Mouse (Mus musculus): ENCODE measurements around the gene Dcbld1. TPM values are rescaled to one million over a fixed set of nuclear protein-coding genes. Genes with fewer than 3 reads are reported as not detected.

Dcbld1 gene
- polyA plus RNA-seq (2015; fragmentation: Nextera tagmentation; extraction: Ambion mirVana): 26.1 and 27.1 TPM in 2 replicates

GRCm38 (mm10) chr10:52233301-52233968 lies at the start of gene Dcbld1:
Gene Dcbld1 (plus strand): TSS chr10:52233619.
- H3K4me1 ChIP-seq: peaks cover 21% of the 10 kb centered on the region

DNA sequence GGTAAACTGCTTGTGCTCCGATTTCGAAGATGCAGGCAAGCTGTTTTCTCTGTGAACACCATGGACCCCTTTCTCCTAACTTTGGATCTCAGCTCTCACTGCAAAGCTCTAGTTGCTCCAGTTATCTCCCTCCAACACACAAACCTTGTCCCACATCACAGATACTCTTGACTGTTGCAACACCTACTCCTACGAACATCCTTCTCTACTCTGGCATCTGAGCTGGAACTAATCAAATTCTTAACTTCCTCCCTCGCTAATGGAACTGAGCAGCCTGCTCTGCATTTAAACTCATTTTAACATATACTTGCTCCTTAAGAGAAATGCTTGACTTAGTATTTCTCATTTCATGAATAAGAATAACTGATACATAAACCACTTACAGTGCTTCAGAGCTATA lies 47.5 kb upstream of the Dcbld1 start:
- Histone ChIP-seq H3K36me3 (no peaks in the 10 kb centered on the region), H3K9ac (no peak overlapping the region), H3K9me3 (no peaks in the 10 kb centered on the region), H3K4me3 (no peak overlapping the region), H3K4me1 (no peaks in the 10 kb centered on the region), H3K27me3 (no peaks in the 10 kb centered on the region), H3K4me2 (no peak overlapping the region), H3K27ac (no peak overlapping the region)
- ATAC-seq (ENCODE audit: insufficient number of reproducible peaks, insufficient read depth, low FRiP score, low TSS enrichment, low read depth): no peak
- 64% methylated on average over 4 of the region's 4 CpGs for WGBS

More at GRCm38 (mm10) chr10:52233301-52233968, at the start of gene Dcbld1:
- Histone ChIP-seq H3K4me3 (peak within 1 kb of the TSS; percentile 83), H3K4me2 (peak within 1 kb of the TSS; percentile 78), H3K36me3 (no peaks in the 10 kb centered on the region), H3K9me3 (no peaks in the 10 kb centered on the region), H3K27me3 (no peaks in the 10 kb centered on the region), H3K27ac (peak within 1 kb of the TSS; percentile 72), H3K9ac (peak within 1 kb of the TSS; percentile 92)
- WGBS: under 1% methylated on average over 52 of the region's 60 CpGs
- ATAC-seq (ENCODE audit: insufficient number of reproducible peaks, insufficient read depth, low FRiP score, low TSS enrichment, low read depth): peak; percentile 94

- Histone ChIP-seq H3K9ac (no peak within 1 kb of the TSS), H3K27me3 (no peaks in the 10 kb centered on the region), H3K27ac (no peak within 1 kb of the TSS), H3K9me3 (0 out of 2 replicates have a peak, but pooled peaks cover 2% of the 10 kb centered on the region), H3K36me3 (no peaks in the 10 kb centered on the region), H3K4me1 (no peaks in the 10 kb centered on the region), H3K4me2 (no peak within 1 kb of the TSS), H3K4me3 (no peak within 1 kb of the TSS)
- ATAC-seq (ENCODE audit: insufficient number of reproducible peaks, insufficient read depth, low FRiP score, low TSS enrichment, low read depth): no peak
- 79% methylated on average over 7 of the region's 7 CpGs for WGBS
These were observed 38.2 kb upstream of the Dcbld1 start, which contains the start of gene Ros1 for GRCm38 (mm10) chr10:52194957-52195852. Gene Ros1 (minus strand): TSS chr10:52195244.

- H3K4me1 ChIP-seq: no peaks in the 10 kb centered on the region
- ATAC-seq (ENCODE audit: insufficient number of reproducible peaks, insufficient read depth, low FRiP score, low TSS enrichment, low read depth): no peak
- H3K27me3 ChIP-seq: no peaks in the 10 kb centered on the region
- no peak overlapping the region for H3K27ac ChIP-seq
- H3K36me3 ChIP-seq: no peaks in the 10 kb centered on the region
- 85% methylated on average over 2 of the region's 2 CpGs for WGBS
- no peaks in the 10 kb centered on the region for H3K9me3 ChIP-seq
- H3K4me2 ChIP-seq: no peak overlapping the region
- no peak overlapping the region for H3K4me3 ChIP-seq
- H3K9ac ChIP-seq: no peak overlapping the region
These were observed 29.4 kb upstream of the Dcbld1 start for GRCm38 (mm10) chr10:52204006-52204405.

DNA sequence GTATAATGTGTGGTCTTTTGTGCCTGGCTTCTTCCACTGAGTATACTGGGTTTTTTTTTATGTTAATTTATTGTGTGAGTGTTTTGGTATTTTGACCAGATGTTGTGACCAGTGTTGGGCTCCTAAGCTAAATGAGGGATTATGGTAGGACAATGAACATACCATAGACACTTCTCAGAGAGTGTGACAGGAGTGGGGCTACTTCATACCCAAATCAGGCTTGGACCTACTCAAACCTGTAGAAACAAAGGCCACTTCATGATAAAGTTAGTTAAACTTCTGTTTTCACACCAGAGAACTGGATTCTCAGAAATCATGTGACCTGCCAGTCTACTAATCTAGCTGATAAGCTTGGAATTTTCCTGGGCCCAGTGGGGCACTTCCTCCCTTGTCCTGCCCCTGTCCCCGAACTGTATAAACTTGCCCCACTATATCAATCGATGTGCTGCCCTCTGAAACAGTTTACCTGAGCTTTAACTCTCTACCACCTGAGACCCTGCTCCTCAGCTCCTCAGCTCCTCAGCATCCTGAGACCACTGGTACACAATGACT lies 18.1 kb upstream of the Dcbld1 start:
- ATAC-seq (ENCODE audit: insufficient number of reproducible peaks, insufficient read depth, low FRiP score, low TSS enrichment, low read depth): no peak
- Histone ChIP-seq H3K36me3 (no peaks in the 10 kb centered on the region), H3K27ac (no peak overlapping the region), H3K27me3 (no peaks in the 10 kb centered on the region), H3K9ac (no peak overlapping the region), H3K4me2 (no peak overlapping the region), H3K4me1 (no peaks in the 10 kb centered on the region), H3K4me3 (no peak overlapping the region), H3K9me3 (no peaks in the 10 kb centered on the region)
- WGBS: 58% methylated on average over 2 of the region's 2 CpGs

DNA sequence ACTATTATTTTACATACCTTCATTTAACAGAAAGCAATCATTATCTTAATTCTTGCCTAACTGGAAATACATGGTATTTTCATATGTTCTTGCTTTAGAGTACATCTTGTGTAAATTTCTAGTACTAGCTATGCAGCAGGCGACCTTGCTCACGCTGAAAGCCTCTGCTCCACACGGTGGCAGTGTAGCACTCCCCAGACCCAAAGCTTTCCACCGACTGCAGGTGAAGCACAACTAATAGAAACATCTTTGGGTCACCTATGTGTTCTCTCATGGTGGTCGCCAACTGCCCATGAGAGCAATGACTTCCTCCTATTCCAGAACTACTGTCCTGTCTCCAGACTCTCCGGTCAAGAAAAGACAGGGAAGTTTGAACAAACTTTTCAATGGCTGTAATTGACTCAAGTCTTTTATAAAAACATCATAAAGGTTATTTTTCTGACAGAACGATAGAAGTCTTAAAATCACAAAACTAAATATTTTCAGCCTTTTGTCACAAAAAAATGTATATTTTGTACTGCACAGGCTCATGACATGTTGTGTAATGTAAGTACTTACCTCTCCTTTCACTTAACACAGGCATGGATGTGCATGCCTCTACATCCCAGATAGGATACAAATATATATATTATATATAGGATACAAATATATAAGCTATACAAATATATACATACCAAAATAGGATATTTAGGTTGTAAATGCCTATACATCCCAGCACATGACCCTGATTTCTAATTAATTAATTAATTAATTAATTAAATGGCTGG lies 16.4 kb upstream of the Dcbld1 start:
- no peak for ATAC-seq (ENCODE audit: insufficient number of reproducible peaks, insufficient read depth, low FRiP score, low TSS enrichment, low read depth)
- Histone ChIP-seq H3K36me3 (no peaks in the 10 kb centered on the region), H3K27me3 (no peaks in the 10 kb centered on the region), H3K4me1 (no peaks in the 10 kb centered on the region), H3K9ac (no peak overlapping the region), H3K9me3 (no peaks in the 10 kb centered on the region), H3K27ac (no peak overlapping the region), H3K4me2 (no peak overlapping the region), H3K4me3 (no peak overlapping the region)
- WGBS: 21% methylated on average over 7 of the region's 7 CpGs

DNA sequence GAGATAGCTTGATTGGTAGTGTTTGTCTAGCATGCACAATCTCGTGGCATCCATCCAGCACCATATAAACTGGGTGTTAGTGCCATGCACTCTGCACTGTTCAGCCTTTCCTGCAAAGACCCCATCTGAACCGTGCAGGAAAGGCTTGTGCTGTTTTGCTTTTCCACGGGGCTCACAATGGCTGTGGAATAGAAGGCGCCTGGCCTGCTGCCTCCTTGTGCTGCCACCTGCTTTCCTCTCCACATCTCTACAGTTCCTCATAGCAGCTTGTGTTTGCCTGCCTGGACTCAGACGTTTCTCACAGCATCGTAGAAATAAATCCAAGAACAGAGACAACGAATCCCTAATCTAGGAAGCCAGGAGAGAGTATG lies 15.9 kb upstream of the Dcbld1 start:
- Histone ChIP-seq H3K4me1 (no peaks in the 10 kb centered on the region), H3K27me3 (no peaks in the 10 kb centered on the region), H3K9ac (no peak overlapping the region), H3K9me3 (no peaks in the 10 kb centered on the region), H3K27ac (no peak overlapping the region), H3K4me3 (no peak overlapping the region), H3K36me3 (no peaks in the 10 kb centered on the region), H3K4me2 (no peak overlapping the region)
- WGBS: 42% methylated on average over 7 of the region's 7 CpGs
- no peak for ATAC-seq (ENCODE audit: insufficient number of reproducible peaks, insufficient read depth, low FRiP score, low TSS enrichment, low read depth)

DNA sequence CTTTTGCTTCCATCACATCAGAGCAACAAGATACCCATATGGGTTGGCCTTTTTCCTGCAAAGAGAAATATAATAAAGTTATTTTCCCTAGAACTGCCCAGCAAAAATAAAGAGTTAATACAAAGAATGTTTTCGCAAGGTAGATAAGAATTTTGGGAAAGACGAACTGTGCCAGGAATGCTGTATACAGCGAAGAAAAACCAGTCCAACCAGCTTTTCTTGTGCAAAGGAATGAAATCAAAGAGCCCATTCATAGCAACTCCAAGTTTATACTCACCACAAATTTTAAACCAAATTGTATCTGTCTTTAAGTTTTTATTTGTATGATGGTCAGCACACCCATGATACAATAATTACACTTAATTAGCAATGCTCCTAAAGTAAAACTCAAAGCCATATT lies 13.8 kb upstream of the Dcbld1 start:
- no peaks in the 10 kb centered on the region for H3K27me3 ChIP-seq
- no peak overlapping the region for H3K27ac ChIP-seq
- no peaks in the 10 kb centered on the region for H3K36me3 ChIP-seq
- H3K4me2 ChIP-seq: no peak overlapping the region
- no peak overlapping the region for H3K9ac ChIP-seq
- H3K4me1 ChIP-seq: no peaks in the 10 kb centered on the region
- H3K9me3 ChIP-seq: no peaks in the 10 kb centered on the region
- ATAC-seq (ENCODE audit: insufficient number of reproducible peaks, insufficient read depth, low FRiP score, low TSS enrichment, low read depth): no peak
- no peak overlapping the region for H3K4me3 ChIP-seq
- 53% methylated on average over 3 of the region's 3 CpGs for WGBS

- H3K9ac ChIP-seq: no peak overlapping the region
- no peaks in the 10 kb centered on the region for H3K36me3 ChIP-seq
- no peaks in the 10 kb centered on the region for H3K27me3 ChIP-seq
- no peak for ATAC-seq (ENCODE audit: insufficient number of reproducible peaks, insufficient read depth, low FRiP score, low TSS enrichment, low read depth)
- no peak overlapping the region for H3K27ac ChIP-seq
- peaks cover 21% of the 10 kb centered on the region for H3K4me1 ChIP-seq
- 12% methylated on average over 21 of the region's 21 CpGs for WGBS
- H3K4me2 ChIP-seq: peak overlapping the region; percentile 78
- H3K9me3 ChIP-seq: no peaks in the 10 kb centered on the region
- H3K4me3 ChIP-seq: peak overlapping the region; percentile 83
These were observed 933 bp upstream of the Dcbld1 start for GRCm38 (mm10) chr10:52232196-52233176.

DNA sequence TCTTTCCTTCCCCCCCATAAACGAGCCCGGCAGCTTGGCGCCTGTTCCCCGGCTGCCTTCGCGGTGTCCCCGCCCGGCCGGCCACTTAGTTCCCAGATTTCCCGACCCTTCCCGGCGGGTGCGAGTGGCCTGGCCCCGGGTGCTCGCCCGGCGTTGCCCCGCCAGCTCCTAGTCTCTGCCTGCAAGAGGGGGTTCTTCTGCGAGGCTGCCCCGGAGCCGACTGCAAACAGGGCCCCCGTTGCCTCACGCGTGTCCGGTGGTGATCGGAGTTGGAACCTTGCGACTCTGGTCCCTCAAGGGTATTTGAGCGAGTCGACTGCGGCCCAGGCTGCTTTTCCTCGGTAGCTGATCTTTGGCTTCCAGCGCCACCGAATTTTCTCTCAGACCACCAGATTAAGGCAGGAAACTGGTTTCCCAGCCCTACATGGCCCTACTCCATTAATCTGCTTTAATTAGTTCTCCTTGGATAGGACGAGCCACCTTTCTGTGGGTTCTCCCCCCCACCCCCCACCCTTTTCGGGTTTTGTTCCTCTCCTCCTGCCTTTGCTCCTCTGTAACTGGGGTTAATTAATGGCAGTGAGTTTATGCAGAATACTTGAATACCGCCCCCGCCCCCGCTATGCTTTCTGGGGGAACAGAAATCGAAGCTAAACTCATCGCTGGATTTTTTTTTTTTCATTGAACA lies 692 bp downstream of the Dcbld1 start:
- H3K4me3 ChIP-seq: peak overlapping the region; percentile 83
- ATAC-seq (ENCODE audit: insufficient number of reproducible peaks, insufficient read depth, low FRiP score, low TSS enrichment, low read depth): peak; percentile 49
- no peaks in the 10 kb centered on the region for H3K36me3 ChIP-seq
- H3K27me3 ChIP-seq: no peaks in the 10 kb centered on the region
- H3K9me3 ChIP-seq: no peaks in the 10 kb centered on the region
- H3K9ac ChIP-seq: peak overlapping the region; percentile 92
- H3K27ac ChIP-seq: peak overlapping the region; percentile 72
- under 1% methylated on average over 40 of the region's 40 CpGs for WGBS
- peaks cover 21% of the 10 kb centered on the region for H3K4me1 ChIP-seq
- H3K4me2 ChIP-seq: peak overlapping the region; percentile 78
